Mouse (Mus musculus) CH12.LX (cell line): ENCODE results near the gene Mgll.

ENCODE experiments used
- CHD2 ChIP-seq: IDR thresholded peaks from 2 replicates; pipeline ENCODE4 v1.6.1; 2011; ENCODE audit warnings: low read length, improper control_type of control experiment
- CTCF ChIP-seq, 2 experiments: IDR thresholded peaks in 1 of 2; conservative IDR thresholded peaks in 1 of 2; 2 replicates each; pipeline ENCODE4 v1.5.1; 2011 to 2012; ENCODE audit warnings: low read depth in 2 of 2, low read length in 2 of 2, improper control_type of control experiment in 1 of 2, inconsistent platforms in 1 of 2, mild to moderate bottlenecking in 1 of 2, moderate library complexity in 1 of 2
- EP300 ChIP-seq: IDR thresholded peaks from 2 replicates; pipeline ENCODE4 v1.6.1; 2011; ENCODE audit warnings: low read length, improper control_type of control experiment
- POLR2A ChIP-seq: IDR thresholded peaks from 2 replicates; pipeline ENCODE4 v1.6.1; 2011; ENCODE audit warnings: low read depth, mild to moderate bottlenecking, improper control_type of control experiment, low read length
- POLR2AphosphoS2 ChIP-seq: IDR thresholded peaks from 2 replicates; pipeline ENCODE4 v1.6.1; 2011; ENCODE audit warnings: low read depth, low read length, improper control_type of control experiment
- RCOR1 ChIP-seq: conservative IDR thresholded peaks from 2 replicates; pipeline ENCODE4 v1.6.1; 2012; ENCODE audit warnings: low read depth, mild to moderate bottlenecking, inconsistent platforms, low read length, improper control_type of control experiment
- ZKSCAN1 ChIP-seq: IDR thresholded peaks from 2 replicates; pipeline ENCODE4 v1.6.1; 2012; ENCODE audit warnings: low read depth, inconsistent platforms, low read length, improper control_type of control experiment, borderline replicate concordance

DNA sequence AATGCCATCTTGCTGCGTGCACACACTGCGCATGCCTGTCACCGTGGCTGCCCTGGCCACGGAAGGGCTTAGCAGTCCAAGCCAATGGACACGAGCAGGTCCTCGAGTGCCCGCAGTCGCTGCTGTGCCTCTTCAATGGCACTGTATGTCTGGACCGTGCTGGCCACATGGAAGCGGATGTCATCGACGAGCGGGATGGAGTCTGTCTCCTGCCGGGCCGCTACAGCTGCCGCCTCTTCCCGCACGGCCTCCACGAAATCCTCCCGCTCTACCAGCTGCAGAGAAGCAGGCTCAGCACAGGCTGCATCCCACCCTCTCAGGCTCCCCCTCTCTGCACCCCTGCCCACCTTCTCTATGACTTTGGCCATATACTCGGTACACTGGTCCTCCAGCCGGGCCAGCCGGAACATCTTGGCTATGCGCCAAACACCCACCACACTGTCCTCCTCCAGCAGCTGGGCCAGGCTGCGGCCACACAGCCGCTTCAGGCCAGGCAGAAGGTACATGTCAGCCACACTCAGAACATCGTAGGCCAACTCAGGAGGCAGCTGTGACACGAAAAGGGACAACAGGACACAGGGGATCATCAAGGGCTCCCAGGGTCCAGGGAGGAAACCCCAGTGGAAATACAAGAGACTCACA is 112.1 kb downstream of the Mgll start:
- TF ChIP-seq EP300 (no peak), POLR2AphosphoS2 (no peak), CTCF (conservative IDR thresholded peaks at IDR 0.05 in 1 of 2, IDR thresholded peaks at IDR 0.05 in 1 of 2; ENCODE audit: low read depth in 2 of 2, low read length in 2 of 2) (no peak), CHD2 (no peak), ZKSCAN1 (no peak), RCOR1 (no peak), POLR2A (no peak)
